Mouse (Mus musculus) hindlimb bud, embryonic 11.5 days (tissue): ENCODE measurements around the gene Hmgcs1.

Experiments used
- DNase-seq: peaks from one replicate; pipeline ENCODE4 v3.0.0-alpha.2; 2012; ENCODE audit warnings: low read depth, low spot score; ENCODE audit errors: extremely low spot score

Gene Hmgcs1

DNA sequence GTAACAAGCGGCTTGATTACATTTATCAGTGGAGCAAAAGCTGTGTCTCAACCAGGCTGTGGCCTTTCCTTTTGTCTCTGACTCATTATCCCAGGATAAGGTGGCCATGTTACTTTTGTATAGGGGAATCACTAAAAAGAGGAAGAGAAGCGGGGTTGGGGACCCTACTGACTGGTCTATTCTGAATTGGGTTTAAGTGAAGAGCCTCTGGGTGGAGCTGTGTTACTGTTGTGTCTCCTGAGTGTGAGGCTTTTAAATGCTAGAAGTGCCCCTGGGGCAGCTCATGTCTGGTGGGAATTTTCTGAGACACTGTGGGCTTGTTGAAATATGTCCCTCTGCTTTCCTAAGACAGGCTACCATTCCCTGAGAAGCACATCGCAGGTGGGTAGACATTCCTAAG lies 53.3 kb downstream of the Hmgcs1 start:
- DNase-seq: no peak

DNA sequence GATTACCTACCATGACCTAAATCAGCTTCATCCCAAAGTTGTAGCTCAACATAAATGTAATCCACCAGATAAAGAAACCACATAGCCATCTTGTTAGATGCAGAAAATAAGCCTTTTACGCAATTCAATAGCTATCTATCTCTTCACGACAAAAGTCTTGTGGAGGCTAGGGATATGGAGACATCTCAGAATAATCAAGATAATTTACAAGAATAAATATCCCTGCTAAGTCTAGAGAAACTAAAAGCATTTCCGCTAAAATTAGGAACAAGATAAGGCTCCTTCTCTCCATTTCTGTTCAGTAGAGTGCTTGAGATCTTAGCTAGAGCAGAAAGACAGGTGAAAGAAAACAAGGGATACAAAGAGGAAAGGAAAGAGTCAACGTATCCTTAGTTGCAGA lies 56.8 kb downstream of the Hmgcs1 start:
- DNase-seq: no peak

DNA sequence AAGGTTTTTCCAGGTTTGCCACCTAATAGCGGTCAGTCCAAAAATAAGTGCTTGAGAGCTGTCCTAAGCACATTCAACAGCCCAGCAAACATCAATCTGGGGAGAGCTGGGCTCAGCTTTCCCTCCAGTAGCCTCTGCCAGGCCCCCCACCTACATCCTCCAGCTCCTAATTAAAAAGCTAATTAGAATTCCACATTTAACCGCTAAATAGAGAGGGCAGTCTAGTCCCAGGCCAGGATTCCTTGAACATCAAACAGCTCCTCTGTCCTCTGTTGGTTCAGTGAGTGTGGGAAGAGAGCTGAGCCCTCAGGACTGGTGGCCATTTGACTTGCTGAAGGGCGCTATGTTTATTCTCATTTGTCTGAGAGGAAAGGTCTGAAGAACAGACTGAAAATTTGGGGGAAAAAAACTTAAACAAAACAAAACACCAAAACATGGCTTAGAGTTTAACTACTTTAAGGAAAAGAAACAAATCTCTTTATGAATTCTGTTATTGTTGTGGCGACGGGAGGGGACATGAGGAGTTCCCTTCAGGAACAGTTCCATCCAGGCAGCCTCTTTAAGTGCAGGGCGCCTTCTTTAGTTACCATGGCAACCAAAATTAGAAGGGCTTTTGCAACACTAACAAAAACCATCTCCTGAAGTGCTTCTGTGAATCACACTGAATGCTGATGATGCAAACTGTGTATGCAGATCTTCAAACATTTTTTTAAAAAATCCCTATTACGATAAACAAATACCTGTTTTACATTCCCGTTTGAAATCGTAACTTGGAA lies 63.9 kb downstream of the Hmgcs1 start:
- DNase-seq: no peak

DNA sequence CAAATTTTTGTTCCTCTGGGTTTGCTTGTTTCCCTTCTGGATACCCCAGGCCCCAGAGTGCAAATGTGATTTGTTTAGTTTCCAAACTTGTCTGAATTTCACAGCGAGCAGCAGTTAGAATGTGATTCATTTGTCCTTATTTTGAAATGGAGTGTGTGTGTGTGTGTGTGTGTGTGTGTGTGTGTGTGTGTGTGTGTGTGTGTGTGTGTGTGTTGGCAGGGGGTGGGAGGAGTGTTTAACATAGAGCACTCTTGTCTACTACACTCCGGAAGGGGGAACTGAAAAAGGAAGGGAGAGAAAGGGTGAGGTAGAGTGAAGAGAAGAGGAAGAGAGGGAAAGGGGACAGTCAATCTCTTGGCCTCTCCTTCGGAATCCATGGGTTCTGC lies 64.4 kb downstream of the Hmgcs1 start:
- DNase-seq: no peak

DNA sequence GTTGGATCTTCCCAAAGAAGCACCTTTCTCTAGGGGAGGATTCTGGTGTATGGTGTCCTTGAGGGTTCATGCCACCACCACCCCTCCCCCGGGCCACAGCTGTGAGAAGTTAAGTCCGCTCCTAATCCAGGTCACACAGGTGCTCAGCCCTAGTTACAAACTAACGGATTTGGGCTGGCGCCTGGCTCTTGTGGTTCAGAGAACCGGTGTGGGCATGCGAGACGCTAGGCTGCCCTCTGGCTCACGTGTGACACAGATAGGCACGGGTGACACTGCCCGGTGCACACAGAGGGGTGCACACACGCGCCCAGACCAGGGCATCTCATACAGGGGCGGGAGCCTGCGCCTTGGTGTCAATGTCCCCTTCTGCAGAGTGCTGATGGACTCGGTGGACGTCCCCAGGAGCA lies 65.0 kb downstream of the Hmgcs1 start:
- no peak for DNase-seq

DNA sequence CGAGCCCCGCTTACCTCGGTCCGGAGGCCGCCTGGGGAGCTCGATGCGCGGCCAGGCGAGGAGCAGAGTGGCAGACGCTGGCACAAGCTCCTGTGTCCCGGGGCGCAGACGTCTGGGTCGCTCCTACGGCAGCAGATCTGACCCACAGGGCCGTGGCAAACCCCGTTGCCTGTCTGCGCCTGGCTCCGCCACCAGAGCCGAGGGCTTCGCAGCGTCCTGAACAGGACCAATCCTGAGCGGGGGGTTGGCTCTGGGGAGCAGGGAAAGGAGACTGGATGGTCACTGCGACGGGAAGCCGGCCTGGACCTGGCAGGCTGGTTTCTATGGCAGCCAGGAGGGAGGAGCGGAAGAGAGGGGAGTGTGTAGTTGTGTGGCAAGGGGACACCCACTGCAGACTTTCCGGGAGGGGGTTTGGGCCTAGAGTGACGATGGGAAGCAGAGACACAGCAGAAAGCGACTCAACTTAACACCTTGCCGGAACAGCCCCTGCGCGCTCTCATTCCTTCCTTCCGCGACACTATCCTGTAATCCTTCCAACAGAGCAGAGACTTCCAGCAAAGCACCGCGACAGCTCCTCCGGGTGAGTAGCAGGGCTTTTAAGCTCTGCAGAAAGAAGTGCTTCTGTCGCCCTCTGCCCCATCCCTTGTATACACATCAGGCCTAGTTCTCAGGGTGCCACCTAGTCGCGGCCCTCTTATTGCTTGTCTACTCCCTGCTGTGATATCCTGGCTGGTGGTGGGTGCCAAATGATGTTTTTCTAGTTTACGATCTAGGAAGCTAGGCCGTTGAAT lies 65.7 kb downstream of the Hmgcs1 start, which contains the start of gene Nim1k:
TSS of gene Nim1k (minus strand) at position 202 of the 791 bp plus-strand sequence.
- DNase-seq: peak; percentile 42

DNA sequence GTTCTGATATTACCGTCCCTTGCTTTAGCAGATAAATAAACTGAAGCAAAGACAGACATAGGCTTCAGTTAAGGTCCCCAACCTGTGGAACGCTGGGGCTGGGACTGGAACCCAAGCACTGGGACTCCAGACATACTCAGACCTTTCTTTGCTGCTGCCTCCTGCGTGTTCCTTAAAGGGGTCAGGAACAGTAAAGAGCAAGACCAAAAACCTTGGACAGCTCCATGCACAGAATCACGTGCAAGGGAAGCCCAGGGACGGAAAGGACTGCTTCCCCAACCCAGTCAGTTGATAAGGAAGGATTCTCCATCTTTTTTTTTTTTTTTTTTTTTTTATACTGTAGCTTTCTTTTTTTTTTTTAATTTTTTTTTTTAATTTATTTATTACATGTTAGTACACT lies 66.7 kb downstream of the Hmgcs1 start:
- DNase-seq: no peak
